Mouse (Mus musculus) ES-Bruce4 (cell line): Measurements from ENCODE around the gene Celf5. TPM values are rescaled to one million over a fixed set of nuclear protein-coding genes. Genes with fewer than 3 reads are reported as not detected.

Experiments
- H3K27ac ChIP-seq: 2 replicates; pipeline ENCODE4 v1.5.1; 2012; ENCODE audit warnings: low read length, inconsistent platforms; ENCODE audit not compliant: insufficient read depth
- H3K27me3 ChIP-seq: 2 replicates; pipeline ENCODE4 v1.6.1; 2012; ENCODE audit warnings: mild to moderate bottlenecking, low read length, inconsistent platforms; ENCODE audit not compliant: control insufficient read depth, poor library complexity, insufficient read depth, severe bottlenecking
- H3K36me3 ChIP-seq: 2 replicates; pipeline ENCODE4 v1.6.1; 2012; ENCODE audit warnings: inconsistent platforms, mild to moderate bottlenecking, low read length, moderate library complexity; ENCODE audit not compliant: control insufficient read depth, poor library complexity, insufficient read depth, severe bottlenecking
- H3K4me1 ChIP-seq: one replicate; pipeline ENCODE4 v1.8.1; 2011; ENCODE audit warnings: low read length; ENCODE audit not compliant: control insufficient read depth, insufficient read depth
- H3K4me3 ChIP-seq: 2 replicates; pipeline ENCODE4 v1.5.1; 2011; ENCODE audit warnings: low read depth, mild to moderate bottlenecking, low read length
- H3K9ac ChIP-seq: 2 replicates; pipeline ENCODE4 v1.6.1; 2012; ENCODE audit warnings: low read depth, mild to moderate bottlenecking, inconsistent platforms; ENCODE audit not compliant: poor library complexity, severe bottlenecking
- H3K9me3 ChIP-seq: replicated peaks from 2 replicates; pipeline ENCODE4 v1.6.1; 2012; ENCODE audit warnings: mild to moderate bottlenecking, low read length, inconsistent platforms; ENCODE audit not compliant: control insufficient read depth, poor library complexity, insufficient read depth, severe bottlenecking
- CTCF ChIP-seq: IDR thresholded peaks from one replicate; pipeline ENCODE4 v1.8.1; 2011; ENCODE audit warnings: low read depth, low read length
- EP300 ChIP-seq: IDR thresholded peaks from 2 replicates; pipeline ENCODE4 v1.6.1; 2011; ENCODE audit warnings: low read depth, low read length; ENCODE audit not compliant: insufficient read depth
- POLR2A ChIP-seq: IDR thresholded peaks from one replicate; pipeline ENCODE4 v1.8.1; 2011; ENCODE audit warnings: low read length; ENCODE audit not compliant: insufficient read depth
- polyA plus RNA-seq: library from polyadenylated mRNA; stranded (reverse); fragments of >200 nt; gene quantifications from 2 replicates; pipeline ENCODE4 v1.2.4, GENCODE M21; 2011; ENCODE audit warnings: low read depth; ENCODE audit not compliant: missing spikeins, insufficient read depth, insufficient read length

Gene Celf5
- polyA plus RNA-seq, 1 experiment, result 27.5 TPM

DNA sequence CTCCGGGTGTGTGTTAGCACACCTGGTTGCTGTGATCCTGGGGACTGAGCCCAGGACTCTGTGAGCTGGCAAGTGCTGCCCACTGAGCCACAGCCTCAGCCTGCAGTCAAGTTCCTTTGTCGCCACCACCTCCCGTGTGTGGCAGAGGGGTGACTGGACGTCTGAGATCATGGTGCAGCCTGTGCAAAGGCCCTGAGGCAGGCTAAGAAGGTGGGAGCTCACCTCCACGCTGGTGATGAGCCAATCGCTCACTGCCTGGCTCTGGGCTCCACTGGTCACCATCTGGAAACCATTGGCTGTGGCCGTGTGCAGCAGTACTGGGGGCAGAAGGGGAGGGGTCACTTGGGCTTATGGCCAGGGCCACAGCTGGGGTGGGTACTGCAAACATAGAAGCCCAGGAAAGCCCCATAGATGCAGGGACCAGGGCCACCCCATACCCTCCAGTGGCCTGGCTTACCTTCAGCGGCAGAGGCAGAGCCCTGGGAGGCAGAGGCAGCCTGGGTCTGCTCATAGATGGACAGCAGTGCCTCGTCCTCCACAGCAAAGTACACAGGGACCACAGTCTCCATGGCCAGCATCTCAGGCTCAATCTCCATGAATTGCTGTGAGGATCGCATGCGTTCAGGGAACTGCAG is 10.2 kb upstream of the Celf5 start:
- Histone ChIP-seq H3K4me3 (no peak overlapping the region), H3K9me3 (no peaks in the 10 kb centered on the region), H3K9ac (no peak overlapping the region), H3K36me3 (peaks cover 13% of the 10 kb centered on the region), H3K27ac (no peak overlapping the region), H3K27me3 (no peaks in the 10 kb centered on the region), H3K4me1 (peaks cover 3% of the 10 kb centered on the region)
- no peak for TF ChIP-seq EP300
- TF ChIP-seq POLR2A, result no peak
- TF ChIP-seq CTCF, result no peak

DNA sequence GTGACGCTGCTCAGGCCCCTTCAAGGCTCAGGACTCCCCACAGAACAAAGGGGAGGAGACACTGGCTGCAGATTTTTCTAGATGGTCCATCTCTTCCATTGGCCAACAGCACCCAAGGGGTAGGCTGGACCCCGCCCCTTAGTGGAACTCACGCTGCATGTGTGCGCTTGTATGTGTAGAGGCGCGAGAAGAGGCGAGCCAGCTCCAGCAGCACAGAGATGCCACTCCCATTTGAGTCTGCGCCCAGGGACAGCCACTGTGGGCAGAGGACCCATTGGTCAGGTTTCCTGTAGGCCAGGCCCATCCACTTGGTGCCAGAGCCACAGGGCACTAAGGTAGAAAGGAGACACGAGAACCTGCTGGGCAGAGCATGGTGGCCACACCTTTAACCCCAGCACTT is 8.5 kb upstream of the Celf5 start:
- Histone ChIP-seq H3K27me3 (no peaks in the 10 kb centered on the region), H3K9me3 (no peaks in the 10 kb centered on the region), H3K36me3 (peaks cover 20% of the 10 kb centered on the region), H3K27ac (no peak overlapping the region), H3K4me1 (peaks cover 3% of the 10 kb centered on the region), H3K9ac (no peak overlapping the region), H3K4me3 (no peak overlapping the region)
- TF ChIP-seq POLR2A, result no peak
- no peak for TF ChIP-seq CTCF
- no peak for TF ChIP-seq EP300

DNA sequence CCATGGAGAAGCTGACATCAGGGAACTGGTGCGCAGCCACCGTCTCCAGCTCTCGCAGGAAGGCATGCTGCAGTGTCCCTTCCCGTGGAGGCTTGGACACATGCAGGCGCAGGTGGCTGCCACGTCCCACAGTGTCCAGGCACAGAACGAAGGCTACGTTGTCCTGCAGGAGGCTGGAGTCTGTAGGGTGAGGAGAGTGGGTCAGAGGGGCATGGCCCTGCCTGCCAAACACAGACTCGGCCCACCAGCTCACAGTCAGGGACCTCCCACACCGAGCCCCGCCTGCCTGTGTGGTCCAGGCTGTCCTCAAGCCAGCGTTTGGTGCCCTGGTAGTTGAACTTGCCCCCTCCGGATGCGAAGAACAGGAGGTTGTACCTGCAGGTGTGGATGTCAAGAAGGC is 7.4 kb upstream of the Celf5 start:
- peaks cover 20% of the 10 kb centered on the region for H3K36me3 ChIP-seq
- H3K9ac ChIP-seq, result no peak overlapping the region
- peaks cover under 1% of the 10 kb centered on the region for H3K4me1 ChIP-seq
- H3K9me3 ChIP-seq, result no peaks in the 10 kb centered on the region
- no peaks in the 10 kb centered on the region for H3K27me3 ChIP-seq
- no peak for TF ChIP-seq POLR2A
- no peak for TF ChIP-seq EP300
- TF ChIP-seq CTCF, result no peak
- no peak overlapping the region for H3K4me3 ChIP-seq
- H3K27ac ChIP-seq, result no peak overlapping the region

DNA sequence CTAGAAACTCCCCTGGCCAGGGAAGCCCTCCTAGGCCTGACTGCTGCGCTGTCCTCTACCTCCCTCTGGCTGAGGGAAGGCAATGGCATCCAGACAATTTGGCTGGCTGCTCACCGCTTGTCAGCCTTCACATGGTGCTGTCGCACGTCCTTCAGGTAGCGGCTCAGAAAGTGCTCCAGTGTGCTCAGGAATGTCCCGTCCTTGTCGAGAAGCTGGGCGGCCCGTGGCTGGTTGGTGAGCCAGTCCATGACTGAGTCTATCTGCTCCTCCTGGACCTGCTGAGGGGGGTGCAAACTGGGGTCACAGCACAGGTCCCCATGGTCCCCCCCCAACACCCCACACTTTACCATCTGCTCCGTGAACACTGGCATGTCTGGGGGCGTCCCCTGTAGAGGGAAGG is 5.6 kb upstream of the Celf5 start:
- no peak for TF ChIP-seq POLR2A
- TF ChIP-seq EP300, result no peak
- peak; percentile 20 for TF ChIP-seq CTCF
- peak overlapping the region; percentile 27 for H3K27ac ChIP-seq
- H3K9ac ChIP-seq, result no peak overlapping the region
- no peak overlapping the region for H3K4me3 ChIP-seq
- H3K27me3 ChIP-seq, result no peaks in the 10 kb centered on the region
- no peaks in the 10 kb centered on the region for H3K9me3 ChIP-seq
- H3K36me3 ChIP-seq, result peaks cover 20% of the 10 kb centered on the region
- H3K4me1 ChIP-seq, result no peaks in the 10 kb centered on the region

DNA sequence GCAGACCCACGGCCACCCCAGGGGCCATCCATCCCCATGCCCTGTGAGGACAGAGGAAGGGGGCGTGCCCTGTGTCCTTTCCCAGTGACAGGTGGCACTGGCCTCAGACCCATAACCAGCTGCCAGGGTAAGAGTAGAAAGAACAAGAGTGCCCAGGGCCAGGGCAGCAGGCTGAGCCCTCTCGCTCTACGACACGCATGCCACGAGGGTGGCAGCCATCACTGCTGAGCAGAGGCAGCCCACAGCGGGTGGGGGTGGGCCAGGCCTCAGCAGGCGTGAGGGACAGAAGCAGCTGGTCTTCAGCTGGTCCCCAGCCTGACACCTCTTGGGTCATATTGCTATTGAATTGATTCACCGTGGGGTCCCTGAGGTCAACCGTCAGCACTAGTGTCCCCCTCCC is 4.0 kb upstream of the Celf5 start:
- H3K9me3 ChIP-seq, result no peaks in the 10 kb centered on the region
- peaks cover 14% of the 10 kb centered on the region for H3K36me3 ChIP-seq
- H3K27ac ChIP-seq, result no peak overlapping the region
- TF ChIP-seq EP300, result no peak
- no peak for TF ChIP-seq POLR2A
- TF ChIP-seq CTCF, result no peak
- H3K4me1 ChIP-seq, result no peaks in the 10 kb centered on the region
- no peak overlapping the region for H3K9ac ChIP-seq
- no peak overlapping the region for H3K4me3 ChIP-seq
- H3K27me3 ChIP-seq, result no peaks in the 10 kb centered on the region

DNA sequence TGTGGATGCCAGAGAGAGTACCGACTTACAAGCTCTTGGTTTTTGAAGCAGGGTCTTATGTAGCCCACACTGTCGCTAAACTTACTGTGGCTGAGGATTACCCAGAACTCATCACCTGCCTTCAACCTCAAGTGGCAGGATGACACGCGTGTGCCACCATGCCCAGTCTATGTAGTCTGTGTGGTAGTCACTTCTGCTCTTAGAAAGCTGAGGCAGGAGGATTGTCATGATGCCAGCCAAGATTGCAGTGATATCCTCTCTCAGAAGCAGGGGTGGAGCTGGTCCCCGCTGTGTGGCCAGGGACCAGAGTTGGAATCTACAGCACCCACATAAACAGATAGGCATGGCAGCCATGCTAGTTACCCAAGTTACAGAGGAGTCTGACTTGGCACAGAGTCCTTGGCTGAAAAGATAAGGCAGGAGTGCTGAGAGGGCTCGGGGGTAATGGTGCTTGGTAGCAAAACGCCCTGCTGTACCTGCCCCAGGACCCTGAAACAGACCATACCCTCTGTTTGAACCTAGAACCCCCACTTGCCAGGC is 3.0 kb upstream of the Celf5 start:
- no peak overlapping the region for H3K9ac ChIP-seq
- H3K36me3 ChIP-seq, result peaks cover 10% of the 10 kb centered on the region
- no peak overlapping the region for H3K27ac ChIP-seq
- TF ChIP-seq CTCF (no peak), POLR2A (no peak), EP300 (no peak)
- H3K4me1 ChIP-seq, result peaks cover under 1% of the 10 kb centered on the region
- no peaks in the 10 kb centered on the region for H3K27me3 ChIP-seq
- no peak overlapping the region for H3K4me3 ChIP-seq
- H3K9me3 ChIP-seq, result no peaks in the 10 kb centered on the region
